Comparison of ENCODE assay signal across 24 mouse cellular contexts in genomic region chr11:57236431-57236830, GRCm38 (mm10).
A peak's percentile ranks its signal among the peaks of the same experiment; 100 is the strongest.
DNase-seq lines count a peak whose midpoint lies in the region; ATAC-seq and TF ChIP-seq lines count a peak whose summit lies in the region.
"Had no signal": no experiment of that assay in that cellular context is flagged by ENCODE, and none has a peak within 500 bp of the region (broad histone marks: within the 10 kb centered on the region; RNA-seq: fewer than 3 reads in every experiment).

No protein-coding gene starts in this region.

- no peak overlapping the region for H3K9ac ChIP-seq in lung, embryonic 14.5 days
- H3K9ac ChIP-seq in limb, embryonic 11.5 days (ENCODE audit: low read length), result no peak overlapping the region
- H3K9ac ChIP-seq: forebrain, postnatal 0 days; hindbrain, embryonic 14.5 days; liver, embryonic 14.5 days; neural tube, embryonic 15.5 days; stomach, embryonic 15.5 days had no signal

- WGBS in lung, embryonic 14.5 days, result 57% methylated on average over 1 of the region's 1 CpGs
- 34% methylated on average over 1 of the region's 1 CpGs for WGBS in limb, embryonic 11.5 days

- no peaks in the 10 kb centered on the region for H3K9me3 ChIP-seq in lung, embryonic 14.5 days (ENCODE audit: low read depth, low read length)
- H3K9me3 ChIP-seq in limb, embryonic 11.5 days (ENCODE audit: control insufficient read depth, low read length), result no peaks in the 10 kb centered on the region
- H3K9me3 ChIP-seq: heart, embryonic 10.5 days; neural tube, embryonic 15.5 days; stomach, embryonic 15.5 days had no signal

- H3K4me3 ChIP-seq in lung, embryonic 14.5 days (ENCODE audit: low read depth, low read length), result no peak overlapping the region
- H3K4me3 ChIP-seq in limb, embryonic 11.5 days (ENCODE audit: low read depth, low read length), result no peak overlapping the region
- H3K4me3 ChIP-seq: gastrocnemius, adult 2 months; heart, embryonic 10.5 days; neural tube, embryonic 15.5 days; stomach, embryonic 15.5 days had no signal

- no peaks in the 10 kb centered on the region for H3K27me3 ChIP-seq in lung, embryonic 14.5 days (ENCODE audit: insufficient read depth, low read length)
- no peaks in the 10 kb centered on the region for H3K27me3 ChIP-seq in limb, embryonic 11.5 days (ENCODE audit: control insufficient read depth, insufficient read depth, low read length)
- H3K27me3 ChIP-seq: neural tube, embryonic 15.5 days; stomach, embryonic 15.5 days had no signal

- DNase-seq in embryo, embryonic 10.5 days (ENCODE audit: low spot score), result peak; percentile 42
- DNase-seq in embryo, embryonic 10 days (ENCODE audit: low spot score), result no peak
- peak; percentile 31 for DNase-seq in lung, embryonic 14.5 days
- no peak for DNase-seq in lung, postnatal 14 days
- no peak for DNase-seq in limb, embryonic 11.5 days (ENCODE audit: low spot score)
- DNase-seq in ovary, postnatal 10 days (ENCODE audit: low spot score), result no peak
- DNase-seq: adrenal gland, postnatal 10 days; cerebellum, adult 18-20 months; cerebellum, postnatal 14 days; forebrain, postnatal 0 days; gastrocnemius, adult 2 months; heart, postnatal 4 days; kidney, adult 2 months; kidney, postnatal 10 days; thymus, adult 18-20 months; thymus, postnatal 36 days had no signal

- no peak overlapping the region for H3K27ac ChIP-seq in lung, embryonic 14.5 days (ENCODE audit: low read depth)
- H3K27ac ChIP-seq in limb, embryonic 11.5 days (replicated peaks; ENCODE audit: low read depth, low read length), result no peak overlapping the region
- H3K27ac ChIP-seq: gastrocnemius, adult 2 months; heart, embryonic 10.5 days; hindbrain, embryonic 14.5 days; liver, embryonic 14.5 days; macrophage; neural tube, embryonic 15.5 days; stomach, embryonic 15.5 days had no signal

- no peaks in the 10 kb centered on the region for H3K4me1 ChIP-seq in lung, embryonic 14.5 days (ENCODE audit: insufficient read depth)
- peaks cover 7% of the 10 kb centered on the region for H3K4me1 ChIP-seq in limb, embryonic 11.5 days (ENCODE audit: control insufficient read depth, insufficient read depth, low read length)
- H3K4me1 ChIP-seq: stomach, embryonic 15.5 days had no signal

- H3K4me2 ChIP-seq in lung, embryonic 14.5 days, result no peak overlapping the region
- peak overlapping the region; percentile 31 for H3K4me2 ChIP-seq in limb, embryonic 11.5 days (ENCODE audit: low read depth, severe bottlenecking)
- H3K4me2 ChIP-seq: hindbrain, embryonic 14.5 days; neural tube, embryonic 15.5 days; stomach, embryonic 15.5 days had no signal

- no peak for TF ChIP-seq CTCF in lung, embryonic 14.5 days (IDR thresholded peaks at IDR 0.05; ENCODE audit: low read depth)

- ATAC-seq in lung, embryonic 14.5 days (ENCODE audit: insufficient read depth), result no peak
- ATAC-seq in limb, embryonic 11.5 days (ENCODE audit: insufficient number of reproducible peaks, low FRiP score, low TSS enrichment, low read depth), result peak; percentile 47; the same call in 1 of the 2 replicates
- no peak for ATAC-seq in inflammation-experienced regulatory T-cells, adult 6 months
- ATAC-seq: activated CD4-positive, CD25-positive, alpha-beta regulatory T cell, adult 4 months; forebrain, postnatal 0 days had no signal

- no peaks in the 10 kb centered on the region for H3K36me3 ChIP-seq in lung, embryonic 14.5 days (ENCODE audit: insufficient read depth)
- H3K36me3 ChIP-seq in limb, embryonic 11.5 days (ENCODE audit: control insufficient read depth, insufficient read depth, low read length), result no peaks in the 10 kb centered on the region
- H3K36me3 ChIP-seq: heart, embryonic 10.5 days; stomach, embryonic 15.5 days had no signal

Comparison
In these comparisons a context has a peak if more than half of its experiments do, and no peak if none do; other contexts are left out.
1. DNase-seq: peak in embryo, embryonic 10.5 days (single experiment) and lung, embryonic 14.5 days (single experiment); none in embryo, embryonic 10 days (single experiment), lung, postnatal 14 days (single experiment), limb, embryonic 11.5 days (single experiment) and ovary, postnatal 10 days (single experiment).